Mouse (Mus musculus) kidney, adult 9 months (tissue): ENCODE data around the gene Vav1.

Experiments used
- DNase-seq: peaks from one replicate; pipeline ENCODE4 v3.0.0; 2022

Gene Vav1

DNA sequence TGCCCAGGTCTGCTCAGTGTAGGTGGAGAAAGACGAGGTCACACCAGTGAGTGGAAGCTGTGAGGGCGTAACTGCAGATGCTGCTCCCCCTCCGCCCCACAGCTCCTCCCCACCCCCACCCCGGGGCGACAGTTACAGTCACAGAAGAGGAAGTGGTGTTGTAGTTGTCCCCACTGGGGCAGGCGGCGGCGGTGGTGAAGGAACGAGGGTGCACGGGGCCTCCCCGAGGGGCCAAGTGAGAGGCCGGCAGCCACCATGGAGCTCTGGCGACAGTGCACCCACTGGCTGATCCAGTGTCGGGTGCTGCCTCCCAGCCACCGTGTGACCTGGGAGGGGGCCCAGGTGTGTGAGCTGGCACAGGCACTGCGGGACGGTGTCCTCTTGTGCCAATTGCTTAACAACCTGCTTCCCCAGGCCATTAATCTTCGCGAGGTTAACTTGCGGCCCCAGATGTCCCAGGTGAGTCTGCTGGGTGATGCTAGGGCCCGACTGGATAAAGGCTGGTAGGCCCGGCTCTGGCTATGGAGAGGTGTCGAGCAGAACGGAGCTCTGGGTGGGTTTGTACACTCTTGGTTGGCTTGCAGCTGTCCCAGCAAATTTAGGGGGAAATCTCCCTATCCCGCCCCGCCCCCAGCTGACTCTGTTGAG, at the start of gene Vav1:
Gene Vav1, plus strand, starts transcription at position 158 of the 648 bp plus-strand sequence.
- DNase-seq, result no peak

DNA sequence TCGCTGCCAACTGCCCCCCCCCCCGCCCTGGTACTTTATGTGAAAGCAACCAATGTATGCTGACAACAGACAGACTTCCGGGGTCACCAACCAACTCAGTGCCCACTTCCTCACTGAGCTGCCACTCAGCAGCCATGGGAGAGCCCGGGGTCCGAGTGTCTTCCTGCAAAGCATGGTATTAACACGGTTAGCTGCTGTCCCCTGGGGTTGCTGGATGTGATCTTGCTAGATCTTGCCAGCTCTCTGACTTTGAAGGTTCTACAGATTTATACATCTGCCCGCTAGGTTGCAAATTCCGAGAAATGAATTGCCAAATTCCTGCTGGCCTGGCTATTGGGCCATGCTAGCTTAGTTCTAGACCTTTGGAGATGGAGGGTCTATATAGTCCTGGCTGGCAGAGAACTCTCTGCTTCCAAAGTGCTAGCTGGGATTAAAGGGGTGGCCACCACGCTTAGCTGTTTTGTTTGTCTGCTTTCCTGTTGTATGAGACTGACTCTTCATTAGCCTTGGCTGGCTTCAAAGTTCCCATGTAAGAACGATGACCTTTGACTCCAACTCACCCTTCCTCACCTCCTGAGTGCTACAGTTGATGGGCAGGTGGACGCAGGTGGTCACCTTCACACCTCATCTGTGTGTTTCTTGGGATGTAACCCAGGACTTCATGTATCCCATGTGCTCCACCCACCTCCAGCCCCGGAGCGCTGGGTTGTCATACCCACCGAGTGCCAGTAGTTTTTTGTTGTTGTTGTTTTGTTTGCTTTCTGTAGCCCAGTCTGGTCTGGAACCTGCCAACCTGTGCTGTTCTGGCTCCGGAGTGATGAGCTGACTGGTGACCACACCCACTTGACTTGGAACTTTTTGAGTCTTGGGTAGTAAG, 48.8 kb upstream of the Vav1 start:
- DNase-seq, result no peak

DNA sequence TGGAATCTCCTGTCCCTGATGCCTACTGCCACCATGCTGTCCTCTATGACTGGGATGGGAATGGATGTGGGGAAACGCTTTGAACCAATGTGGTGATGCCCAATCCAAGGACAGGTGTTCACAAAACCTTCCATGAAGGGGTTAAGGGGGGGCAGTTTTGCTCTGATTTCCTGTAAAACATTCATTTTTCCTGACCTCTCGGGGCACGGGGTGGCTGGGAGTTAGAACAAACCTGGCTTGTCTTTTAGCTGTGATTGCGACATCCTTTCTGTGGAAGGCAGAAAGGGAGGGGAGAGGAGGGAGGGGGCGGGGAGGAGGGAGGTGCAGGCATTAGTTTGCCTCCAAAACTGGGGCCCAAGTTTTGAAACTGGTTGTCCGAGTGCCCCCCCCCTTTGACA, 48.2 kb upstream of the Vav1 start:
- DNase-seq, result peak; percentile 69

DNA sequence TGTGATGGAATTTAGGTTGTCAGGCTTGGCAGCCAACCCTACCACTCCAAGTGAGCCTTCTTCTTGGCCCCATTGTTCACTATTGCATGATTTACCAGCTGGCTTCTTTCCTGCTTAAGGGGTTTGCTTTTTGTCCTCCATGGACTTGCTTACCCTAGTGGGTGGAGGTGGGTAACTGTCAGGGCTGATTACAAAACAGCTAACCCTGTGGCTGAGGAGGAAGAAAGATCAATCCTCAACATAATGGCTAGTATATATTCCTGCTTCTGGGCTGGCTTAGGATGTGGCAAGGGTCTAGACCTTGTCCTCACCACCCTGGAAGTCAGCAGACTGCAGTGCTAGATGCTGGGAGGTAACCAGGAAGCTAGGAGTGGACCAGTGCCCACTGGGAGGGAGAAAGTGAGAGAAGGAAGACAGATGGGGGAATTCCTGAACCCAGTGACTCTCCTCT, 47.6 kb upstream of the Vav1 start:
- DNase-seq, result peak; percentile 47

DNA sequence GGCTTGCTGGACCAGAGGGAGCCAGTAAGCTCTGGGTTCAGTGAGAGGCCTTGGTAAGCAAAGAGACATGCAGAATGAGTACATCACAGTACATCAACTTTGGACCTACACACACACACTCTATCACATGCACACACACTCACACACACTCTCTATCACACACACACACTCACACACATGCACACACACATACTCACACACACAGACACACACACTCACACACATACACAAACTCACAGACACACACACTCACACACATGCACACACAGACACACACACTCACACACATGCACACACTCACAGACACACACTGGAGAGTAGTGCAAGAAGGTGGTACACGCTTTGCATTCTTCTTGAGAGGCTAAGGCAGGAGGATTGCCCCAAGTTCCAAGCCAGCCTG, 46.7 kb upstream of the Vav1 start:
- no peak for DNase-seq

DNA sequence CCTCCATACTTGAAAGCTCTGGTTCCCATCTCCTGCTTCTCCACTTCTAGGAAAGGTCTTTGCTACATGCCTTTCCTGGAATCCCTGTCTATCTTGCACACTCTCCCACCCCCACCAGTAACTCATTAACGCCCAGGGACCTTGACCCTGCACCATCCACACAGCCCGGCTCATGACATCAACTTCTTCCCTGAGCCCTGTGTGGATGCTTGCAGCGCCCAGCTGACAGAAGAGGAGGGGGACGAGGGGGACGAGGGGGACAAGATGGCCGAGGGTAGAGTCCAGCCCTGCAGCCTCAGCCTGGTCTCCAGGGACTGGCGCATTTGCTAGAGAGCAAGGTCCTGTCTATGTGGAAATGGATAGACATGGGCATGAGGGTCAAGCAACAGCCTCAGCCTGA, 45.9 kb upstream of the Vav1 start:
- DNase-seq, result peak; percentile 91

DNA sequence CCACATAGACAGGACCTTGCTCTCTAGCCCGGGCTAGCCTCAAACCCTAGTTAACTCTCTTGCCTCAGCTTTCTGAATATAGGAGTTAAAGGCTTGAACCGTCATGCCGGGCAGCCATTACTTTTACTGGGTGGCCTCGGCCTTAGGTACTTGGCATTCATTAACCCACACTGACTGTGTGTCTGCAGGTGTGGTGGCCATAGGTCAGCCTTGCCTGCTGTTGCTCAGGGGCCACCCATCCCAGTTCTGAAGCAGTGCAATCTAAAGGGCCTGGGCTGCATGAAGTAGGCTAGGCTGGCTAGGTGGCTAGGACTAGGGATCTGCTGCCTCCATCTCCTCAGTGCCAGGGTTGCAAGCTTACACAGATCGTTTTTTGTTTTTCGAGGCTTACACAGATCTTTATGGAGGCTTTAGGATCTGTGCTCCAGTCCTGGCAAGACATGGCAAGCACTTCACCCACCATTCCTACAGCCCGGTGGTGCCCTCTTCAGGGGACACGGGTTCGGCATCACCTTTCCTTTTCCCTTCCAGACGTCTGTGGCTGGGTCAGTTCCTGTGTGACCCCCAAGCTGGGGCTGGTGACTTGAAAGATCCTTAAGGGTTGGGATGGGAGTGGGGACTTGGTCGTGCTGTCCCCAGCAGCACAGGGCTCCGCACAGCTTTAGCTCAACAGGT, 44.5 kb upstream of the Vav1 start:
- DNase-seq, result peak; percentile 73

DNA sequence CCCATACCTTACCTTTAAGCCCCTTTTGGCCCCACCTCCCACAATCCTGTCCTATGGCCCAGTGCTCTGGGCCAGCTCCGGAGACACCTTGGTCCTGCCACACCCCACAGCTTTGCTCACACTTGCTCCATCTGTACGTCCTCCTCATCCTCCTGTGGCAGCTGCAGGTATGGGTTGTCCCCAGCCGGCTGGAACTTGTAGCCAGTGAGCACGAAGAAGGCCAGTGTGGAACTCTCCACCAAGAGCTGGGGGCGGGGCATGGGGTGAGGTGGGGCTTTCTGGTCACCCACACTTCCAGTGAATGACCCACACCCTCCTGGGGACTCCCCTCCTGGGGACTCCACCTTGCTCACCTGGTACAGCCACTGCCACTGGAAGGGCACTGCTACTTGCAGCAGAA, 43.1 kb upstream of the Vav1 start:
- no peak for DNase-seq

DNA sequence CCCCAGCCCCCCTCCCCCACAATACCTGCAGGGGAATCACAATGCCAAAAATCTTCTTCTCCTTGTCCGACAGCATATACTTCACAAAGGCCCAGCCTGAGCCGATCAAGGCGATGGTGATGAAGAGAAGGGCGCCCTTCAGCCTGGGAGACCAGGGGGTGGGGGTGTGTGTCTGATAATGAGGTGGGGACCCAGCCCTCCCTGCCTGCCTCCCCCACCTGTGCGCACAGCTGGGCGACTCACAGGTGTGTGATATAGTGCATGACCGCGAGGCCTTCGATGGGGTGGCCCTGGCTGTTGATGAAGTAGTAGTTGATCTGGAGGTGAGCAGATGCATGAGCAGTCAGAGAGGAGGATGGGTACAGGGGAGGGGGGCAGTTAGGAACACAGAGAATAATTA, 41.7 kb upstream of the Vav1 start:
- no peak for DNase-seq

DNA sequence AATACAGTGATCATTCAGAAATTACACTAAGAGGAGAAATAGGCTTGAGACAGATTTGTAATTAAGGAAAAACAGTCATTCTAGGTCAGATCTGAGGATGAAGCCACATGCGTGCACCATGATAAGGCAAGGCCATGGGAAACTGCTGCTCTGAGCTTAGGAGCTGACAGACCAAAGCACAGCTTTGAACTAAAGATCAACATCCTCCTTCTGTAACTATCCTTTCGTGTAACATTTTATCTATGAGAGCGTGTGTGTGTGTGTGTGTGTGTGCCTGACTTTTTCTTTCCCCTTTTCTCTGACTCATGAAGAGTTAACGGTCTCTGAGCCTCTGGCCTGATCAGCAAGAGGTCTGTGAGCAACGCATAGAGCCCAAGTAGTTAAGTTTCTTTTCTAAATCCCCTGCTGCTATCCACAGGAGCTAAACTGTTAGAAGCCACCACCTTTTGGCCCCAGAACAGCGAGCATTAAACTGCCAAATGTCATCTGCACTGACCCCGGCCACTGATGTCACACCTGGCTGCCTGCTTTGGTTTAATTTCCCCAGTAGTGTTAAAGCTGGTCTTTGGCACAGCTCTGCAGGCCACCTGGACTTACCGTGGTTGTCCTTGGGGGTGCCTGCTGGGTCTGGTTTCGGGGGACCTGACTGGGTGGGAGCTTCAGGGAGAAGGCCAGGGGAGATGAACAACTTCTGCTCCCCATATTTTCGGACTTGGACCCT, 35.1 kb upstream of the Vav1 start:
- DNase-seq, result no peak

DNA sequence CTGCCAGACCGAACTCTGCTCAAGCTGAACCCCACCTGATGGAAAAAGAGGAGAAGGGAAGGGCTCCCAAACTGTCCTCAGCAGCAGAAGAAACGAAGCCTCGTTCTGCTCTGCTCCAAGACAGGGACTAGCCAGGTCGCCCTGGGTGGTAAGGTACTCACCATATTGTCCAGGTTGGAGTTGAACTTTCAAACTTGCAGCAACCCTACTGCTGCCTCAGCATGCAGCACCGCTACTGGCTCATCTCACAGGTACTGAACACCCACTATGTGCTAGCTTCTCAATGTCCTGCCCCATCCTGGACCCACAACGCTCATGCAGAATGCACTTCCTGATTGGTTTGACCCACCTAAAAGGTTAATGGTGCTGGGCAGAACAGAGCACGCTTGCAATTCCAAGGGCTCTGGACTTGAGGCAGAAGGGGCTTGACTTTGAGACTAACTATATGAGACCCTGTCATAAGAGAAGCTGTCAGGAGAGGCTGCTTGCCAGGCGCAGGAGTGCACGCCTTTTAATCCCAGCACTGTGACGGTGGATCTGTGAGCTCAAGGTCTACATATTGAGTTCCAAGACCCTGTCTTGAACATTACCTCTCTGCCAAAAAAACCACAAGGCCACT, 33.5 kb upstream of the Vav1 start:
- DNase-seq, result no peak

DNA sequence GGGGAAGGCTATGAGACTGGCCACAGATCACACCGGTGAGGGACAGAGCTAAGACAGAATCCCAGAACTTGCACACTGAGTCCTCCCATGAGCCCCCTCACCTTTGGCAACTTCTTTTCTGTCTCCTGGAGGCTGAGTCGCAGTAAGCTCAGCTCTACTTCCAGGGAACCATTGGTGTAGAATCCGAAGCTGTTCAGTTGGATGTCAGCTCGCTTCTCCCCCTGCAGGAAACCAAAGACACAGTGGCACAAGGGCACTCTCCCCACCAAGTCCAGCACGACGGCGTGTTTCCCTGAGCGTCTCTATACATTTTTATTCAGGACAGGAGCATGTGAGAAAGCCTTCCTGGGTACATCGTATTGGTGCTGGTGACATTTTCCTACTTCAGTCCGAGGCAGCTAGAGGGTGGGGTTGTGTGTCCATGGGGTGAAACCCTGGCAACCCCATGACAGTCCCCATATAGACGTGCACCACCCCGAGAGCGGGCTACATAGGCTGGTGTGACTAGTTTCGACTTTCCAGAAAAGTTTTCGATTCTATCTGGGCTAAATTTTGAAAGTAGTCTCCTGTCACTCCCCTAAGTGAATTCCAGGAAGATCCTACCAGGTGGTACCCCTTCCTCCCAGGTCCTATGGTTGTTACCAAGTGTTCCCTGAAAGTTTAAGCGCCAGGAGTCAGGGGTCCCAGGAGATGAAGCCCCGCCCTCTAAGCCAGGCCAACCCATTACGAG, 32.1 kb upstream of the Vav1 start:
- DNase-seq, result no peak

DNA sequence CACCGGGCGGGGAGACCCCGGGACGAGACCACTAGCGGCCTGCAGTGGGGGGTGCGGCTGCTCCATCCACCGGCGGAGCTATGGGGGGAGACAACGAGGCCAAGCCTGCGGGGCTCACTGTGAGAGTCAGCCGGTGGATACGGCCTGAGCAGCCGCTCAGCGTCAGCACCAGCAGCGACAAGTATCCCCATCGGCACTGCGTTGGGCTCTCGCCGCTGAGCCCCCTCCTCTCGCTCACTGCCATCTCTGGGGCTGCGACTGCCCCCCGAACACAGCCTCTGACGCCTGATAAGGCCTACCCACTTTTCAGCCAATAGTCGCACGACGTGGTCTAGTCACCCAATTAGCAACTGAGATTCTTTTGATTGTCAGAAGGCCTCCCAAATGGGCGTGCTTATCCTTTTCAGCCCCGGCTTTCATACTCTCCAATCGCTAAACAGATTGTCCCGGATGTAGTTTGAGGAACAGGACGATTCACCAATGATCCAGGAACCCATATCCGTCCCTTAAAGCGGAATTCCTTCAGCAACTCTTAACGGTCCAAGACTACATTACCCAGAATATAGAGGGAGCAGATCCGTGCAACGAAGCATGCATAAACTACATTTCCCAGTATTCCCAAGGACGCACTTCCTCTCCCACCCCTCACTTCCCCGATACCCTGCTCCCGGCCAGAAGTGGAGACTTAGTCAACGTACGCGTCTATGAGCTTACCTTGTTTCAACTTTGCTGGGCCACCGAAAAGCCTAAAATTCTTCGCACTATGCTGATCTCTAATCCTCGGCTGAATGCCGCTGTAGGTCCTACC, 31.3 kb upstream of the Vav1 start:
- DNase-seq, result peak; percentile 99

DNA sequence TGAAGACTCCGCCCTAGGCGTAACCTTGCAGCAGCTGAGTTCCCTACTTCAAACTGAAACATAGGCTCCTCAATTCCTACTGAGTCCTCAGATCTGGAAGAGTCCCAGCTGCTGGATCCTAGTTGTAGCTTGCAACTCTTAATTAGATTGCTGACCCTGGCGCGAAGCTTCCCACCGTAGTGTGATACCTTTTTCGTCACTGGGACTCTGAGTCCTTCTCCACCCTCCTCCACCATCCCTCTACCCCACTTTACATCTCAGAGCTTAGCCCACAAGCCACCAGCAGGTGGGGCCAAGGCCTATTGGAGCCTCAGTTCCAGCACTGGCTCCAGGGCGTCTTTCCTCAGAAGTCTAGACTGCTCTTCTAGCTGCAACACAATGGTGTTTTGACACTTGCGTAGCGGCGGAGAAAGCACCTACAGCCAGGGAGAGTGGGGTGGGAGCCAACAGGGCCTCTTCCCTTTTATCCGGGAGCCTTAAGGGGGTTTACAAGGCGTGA, 30.6 kb upstream of the Vav1 start, which contains the start of gene Gpr108:
Gene Gpr108, minus strand, starts transcription at position 246 of the 499 bp plus-strand sequence.
- peak; percentile 94 for DNase-seq

DNA sequence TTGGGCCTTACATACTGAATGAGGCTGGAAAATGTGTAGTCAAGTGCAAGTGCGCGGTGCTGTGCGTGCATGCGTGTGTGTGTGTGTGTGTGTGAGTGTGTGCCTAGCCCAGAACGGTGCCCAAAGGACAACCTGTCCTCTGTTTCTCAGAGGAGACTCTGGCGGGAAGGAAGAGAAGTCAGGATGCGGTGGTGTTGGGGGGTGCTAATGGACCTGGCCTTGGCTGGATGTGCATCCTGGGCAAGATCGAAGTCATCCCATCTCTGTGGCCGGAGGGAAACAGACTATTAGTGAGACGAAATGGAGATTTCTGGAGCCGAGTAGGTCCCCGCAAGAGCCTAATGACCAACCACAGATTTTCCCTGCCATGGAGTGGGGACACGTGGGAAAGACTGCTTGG, 30.1 kb upstream of the Vav1 start:
- peak; percentile 56 for DNase-seq

DNA sequence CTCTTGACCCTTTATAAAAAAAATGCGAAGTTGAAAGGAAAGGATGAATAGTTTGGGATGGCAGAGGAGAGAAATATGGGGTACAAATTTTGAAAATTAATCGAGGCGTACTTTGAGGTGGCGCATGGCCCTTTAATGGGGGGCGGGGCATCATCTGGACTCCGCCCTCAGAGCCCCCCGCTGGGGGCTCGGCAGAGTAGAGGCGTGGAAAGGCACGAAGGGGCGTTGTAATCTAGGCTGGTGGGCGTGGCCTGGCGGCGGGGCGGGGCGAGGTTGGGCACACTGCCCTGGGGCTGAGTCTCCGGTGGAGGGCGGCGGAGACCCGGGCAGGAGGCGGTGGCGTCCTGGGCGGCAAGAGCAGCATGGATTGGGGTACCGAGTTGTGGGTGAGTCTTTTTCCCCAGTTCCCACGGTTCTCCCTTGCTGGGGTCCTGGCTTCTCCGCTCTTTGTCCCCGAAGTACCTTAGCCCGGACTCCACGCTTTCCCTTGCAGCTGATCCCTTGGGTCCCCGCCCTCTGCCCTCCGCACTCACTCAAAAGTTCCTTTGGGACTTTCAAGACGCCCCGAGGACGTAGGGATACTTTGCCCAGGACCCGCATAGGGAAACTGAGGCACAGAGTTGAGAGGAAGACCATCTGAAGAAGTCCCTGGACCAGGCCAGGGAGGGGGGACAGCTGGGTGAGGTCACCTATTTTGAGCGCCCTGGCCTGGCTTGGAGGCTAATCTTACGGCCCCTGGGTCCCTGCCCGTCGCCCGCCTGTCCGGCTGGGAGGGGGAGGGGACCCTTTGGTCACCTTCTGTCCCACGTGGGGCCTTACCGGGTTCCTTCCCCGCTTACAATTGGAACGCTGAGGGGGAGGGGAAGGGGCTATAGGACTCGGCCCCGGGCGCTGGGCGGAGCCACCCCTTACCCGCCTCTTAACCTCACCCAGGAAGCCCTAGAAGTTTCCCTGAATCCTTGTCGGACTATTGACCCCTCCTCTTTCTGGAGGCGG, 29.4 kb upstream of the Vav1 start, which contains the start of gene Trip10:
Gene Trip10, plus strand, starts transcription at position 270 of the 996 bp plus-strand sequence.
- DNase-seq, result peak; percentile 98

DNA sequence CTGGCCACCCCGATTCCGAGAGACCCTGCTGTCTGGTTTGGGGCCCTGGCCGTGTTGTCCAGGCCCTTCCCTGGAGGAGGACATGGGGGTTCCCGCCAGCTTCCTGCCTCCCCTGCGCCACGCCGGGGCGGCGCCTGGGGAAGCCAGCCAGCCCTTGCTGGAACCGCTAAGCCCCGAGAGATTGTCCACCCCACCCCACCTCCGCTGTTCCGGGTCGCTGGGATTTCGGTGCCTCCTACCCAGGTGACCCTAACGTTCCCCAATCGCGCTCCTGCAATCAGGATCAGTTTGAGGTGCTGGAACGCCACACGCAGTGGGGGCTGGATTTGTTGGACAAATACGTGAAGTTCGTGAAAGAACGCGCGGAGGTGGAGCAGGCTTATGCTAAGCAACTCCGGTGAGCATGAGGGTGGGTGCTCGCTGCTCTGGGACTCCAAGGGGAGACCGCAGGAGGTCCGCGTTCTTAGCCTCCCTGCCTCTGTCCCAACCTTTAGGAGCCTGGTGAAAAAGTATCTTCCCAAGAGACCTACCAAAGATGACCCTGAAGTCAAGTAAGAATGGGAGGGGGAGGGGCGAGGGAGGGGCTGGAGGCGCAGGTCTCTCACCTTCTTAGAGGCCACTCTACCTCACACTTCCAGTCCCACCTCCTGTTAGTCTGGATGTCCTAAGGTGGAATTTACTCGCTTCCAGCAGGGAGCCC, 28.3 kb upstream of the Vav1 start:
- peak; percentile 59 for DNase-seq

DNA sequence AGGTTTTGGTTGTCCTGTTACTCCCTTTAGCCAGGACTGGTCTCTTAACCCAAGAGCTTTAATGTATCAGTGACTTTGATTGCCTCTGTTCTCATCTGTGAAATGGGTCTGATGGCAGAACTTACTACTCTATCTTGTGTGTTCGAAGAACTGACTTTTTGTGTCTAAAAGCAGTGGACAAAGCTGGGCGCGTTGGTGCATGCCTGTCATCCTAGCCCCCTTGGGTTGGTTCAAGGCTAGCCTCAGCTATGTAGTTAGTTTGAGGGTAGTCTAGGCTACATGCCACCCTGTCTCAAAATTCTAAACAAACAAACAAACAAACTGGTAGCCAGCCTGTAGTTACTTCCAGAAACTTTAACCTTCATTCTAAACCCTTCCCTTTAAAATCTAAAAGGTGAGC, 27.5 kb upstream of the Vav1 start:
- no peak for DNase-seq

DNA sequence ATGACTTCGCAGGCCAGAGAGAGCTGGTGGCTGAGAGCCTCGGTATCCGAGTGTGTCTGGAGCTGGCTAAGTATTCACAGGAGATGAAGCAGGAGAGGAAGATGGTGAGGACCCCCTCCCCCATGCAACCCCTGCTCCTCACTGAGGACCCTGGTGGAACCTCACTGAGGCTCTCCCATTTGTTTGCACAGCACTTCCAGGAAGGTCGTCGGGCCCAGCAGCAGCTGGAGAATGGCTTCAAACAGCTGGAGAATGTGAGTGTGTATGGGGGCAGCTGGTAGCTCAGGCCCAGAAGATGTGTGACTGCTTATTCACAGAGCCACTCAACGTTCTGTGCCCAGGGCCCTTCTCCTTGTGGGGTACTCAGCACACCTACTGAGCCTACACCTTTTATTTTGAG, 25.6 kb upstream of the Vav1 start:
- DNase-seq, result no peak
